Mouse (Mus musculus) brown adipose tissue, adult 24 weeks (tissue): ENCODE measurements around the gene Rnf214. TPM values are rescaled to one million over a fixed set of nuclear protein-coding genes. Genes with fewer than 3 reads are reported as not detected.

Experiments
- H3K27ac ChIP-seq: fragments of 200-500 bp; replicated peaks from 2 replicates; pipeline ENCODE4 v1.5.1; 2012; ENCODE audit warnings: low read depth, mild to moderate bottlenecking, low read length
- H3K4me1 ChIP-seq: fragments of 200-500 bp; 2 replicates; pipeline ENCODE4 v1.6.1; 2012; ENCODE audit warnings: low read length, mixed read lengths; ENCODE audit not compliant: control insufficient read depth, insufficient read depth, insufficient read length
- H3K4me3 ChIP-seq: fragments of 200-500 bp; 2 replicates; pipeline ENCODE4 v1.5.1; 2012; ENCODE audit warnings: low read depth, mild to moderate bottlenecking, low read length, moderate library complexity; ENCODE audit not compliant: insufficient read depth
- polyA plus RNA-seq: library from polyadenylated mRNA; stranded (reverse); fragments of >200 nt; gene quantifications from 2 replicates; pipeline ENCODE4 v1.2.4, GENCODE M21; 2012; ENCODE audit not compliant: missing spikeins, insufficient read depth, insufficient read length

The Rnf214 gene
- polyA plus RNA-seq, 1 experiment: 23.0 TPM

DNA sequence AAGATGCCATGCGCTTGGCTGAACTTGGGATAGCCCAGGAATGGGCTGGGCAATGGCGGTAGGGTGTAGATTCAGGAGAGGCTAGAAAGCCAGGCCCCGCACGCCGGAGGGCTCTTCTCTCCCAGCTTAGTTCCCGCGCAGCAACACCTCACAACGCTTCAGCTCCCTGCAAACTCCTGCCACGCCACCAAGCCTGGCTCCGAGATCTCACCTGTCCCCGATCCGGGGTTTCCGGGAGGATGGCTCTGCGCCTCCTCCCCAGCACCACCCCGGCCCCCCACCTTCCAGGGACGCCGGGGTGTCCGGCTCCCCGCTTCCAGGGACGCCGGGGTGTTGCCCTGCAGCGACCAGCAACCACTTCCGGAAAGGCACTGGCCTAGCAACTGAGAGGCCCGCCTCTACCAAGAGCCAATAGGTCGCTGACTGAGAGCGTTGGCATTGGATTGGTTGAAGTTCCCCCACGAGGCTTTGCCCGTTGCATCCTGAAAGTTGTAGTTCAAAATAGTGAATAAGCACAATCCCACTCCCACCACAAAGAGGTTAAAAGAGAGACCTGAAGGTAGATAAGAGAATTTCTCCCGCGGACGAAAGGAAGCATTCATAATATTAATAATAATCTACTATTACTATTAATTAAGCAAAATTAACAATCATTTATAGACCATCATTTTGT is 78.3 kb downstream of the Rnf214 start, which contains the start of gene Cep164:
Gene Cep164 (minus strand): TSS at position 401 of the 673 bp plus-strand sequence.
- H3K4me1 ChIP-seq: no peaks in the 10 kb centered on the region
- peak within 1 kb of the TSS; percentile 86 for H3K4me3 ChIP-seq
- H3K27ac ChIP-seq: no peak within 1 kb of the TSS

DNA sequence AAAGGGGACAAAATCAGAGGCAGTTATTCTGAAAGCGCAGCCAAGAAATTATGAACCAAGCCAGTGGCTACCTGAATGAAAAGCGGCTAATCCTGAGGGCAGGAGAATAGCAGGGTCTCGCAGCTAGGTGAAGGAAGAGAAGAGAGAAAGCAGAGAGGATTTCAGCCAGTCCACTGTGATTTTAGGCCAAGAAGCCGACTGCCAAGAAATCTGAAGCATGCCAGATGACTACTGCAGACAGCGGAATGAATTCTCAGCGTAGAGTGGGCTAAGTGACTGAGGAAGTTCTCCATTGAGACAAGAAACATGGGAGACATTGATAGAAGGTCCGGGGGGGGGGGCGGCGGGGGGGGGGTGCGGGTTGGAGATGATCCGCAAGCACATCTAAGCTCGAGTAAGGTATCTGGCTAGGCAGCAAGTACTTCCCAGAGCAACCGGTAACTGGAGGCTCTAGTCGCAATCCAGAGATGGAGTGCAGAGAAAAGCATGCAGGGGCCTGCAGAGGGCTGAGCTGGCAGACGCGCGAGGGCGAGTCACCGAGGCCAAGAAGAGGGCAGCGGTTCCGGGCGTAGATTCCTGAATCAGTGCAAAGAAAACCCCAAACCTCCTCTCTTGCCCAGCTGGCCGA is 78.9 kb downstream of the Rnf214 start:
- Histone ChIP-seq H3K27ac (no peak overlapping the region), H3K4me3 (peak overlapping the region; percentile 86)

DNA sequence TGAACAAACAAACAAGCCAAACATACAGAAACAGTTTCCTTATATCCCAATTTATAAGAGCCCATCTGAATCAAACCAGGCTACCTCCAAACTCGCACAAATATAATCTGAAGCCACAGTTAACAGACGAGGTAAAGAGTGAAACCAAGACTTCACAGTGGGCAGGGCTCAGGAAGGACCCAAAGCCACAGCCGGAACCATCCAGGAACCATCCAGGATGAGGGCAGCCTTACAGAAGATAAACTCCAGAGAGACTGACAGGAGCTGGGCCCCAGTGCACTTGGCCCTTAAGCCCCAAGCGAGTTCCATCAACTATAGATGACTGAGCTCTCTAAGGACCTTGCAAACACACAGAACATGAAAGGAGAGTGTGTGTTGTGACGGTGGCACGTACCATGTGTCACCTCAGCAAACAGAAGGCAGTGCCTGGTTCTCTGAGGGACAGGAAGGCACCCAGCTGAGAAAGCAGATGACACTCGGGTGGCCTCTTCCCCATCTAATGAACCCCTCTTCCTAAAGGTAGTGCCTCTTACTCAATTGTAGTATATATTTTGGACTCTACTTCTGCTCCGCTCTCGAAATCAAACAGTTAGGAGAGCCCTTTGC is 88.2 kb downstream of the Rnf214 start:
- Histone ChIP-seq H3K4me1 (no peaks in the 10 kb centered on the region), H3K4me3 (no peak overlapping the region), H3K27ac (no peak overlapping the region)

More for the DNA sequence above, 78.9 kb downstream of the Rnf214 start:
- H3K4me1 ChIP-seq: no peaks in the 10 kb centered on the region

DNA sequence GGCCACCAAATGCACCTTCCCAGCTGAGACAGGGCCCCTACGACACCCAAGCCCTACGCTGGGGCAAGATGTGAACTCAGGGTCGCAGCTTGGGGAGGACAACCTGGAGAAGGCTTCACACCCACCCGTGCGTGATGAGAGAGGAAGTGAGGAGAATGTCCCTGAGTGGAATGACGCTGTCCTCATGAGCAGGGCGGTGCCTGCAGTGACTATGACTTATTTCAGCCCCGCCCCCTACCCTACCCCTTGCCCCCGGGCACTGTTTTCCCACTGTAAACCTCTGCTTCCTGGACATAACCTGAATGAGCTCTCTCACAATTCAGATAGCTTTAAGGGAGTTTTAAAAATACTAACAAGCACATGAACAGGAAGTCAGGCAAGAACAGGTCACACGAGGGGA is 91.2 kb downstream of the Rnf214 start:
- no peaks in the 10 kb centered on the region for H3K4me1 ChIP-seq
- no peak overlapping the region for H3K27ac ChIP-seq
- no peak overlapping the region for H3K4me3 ChIP-seq

DNA sequence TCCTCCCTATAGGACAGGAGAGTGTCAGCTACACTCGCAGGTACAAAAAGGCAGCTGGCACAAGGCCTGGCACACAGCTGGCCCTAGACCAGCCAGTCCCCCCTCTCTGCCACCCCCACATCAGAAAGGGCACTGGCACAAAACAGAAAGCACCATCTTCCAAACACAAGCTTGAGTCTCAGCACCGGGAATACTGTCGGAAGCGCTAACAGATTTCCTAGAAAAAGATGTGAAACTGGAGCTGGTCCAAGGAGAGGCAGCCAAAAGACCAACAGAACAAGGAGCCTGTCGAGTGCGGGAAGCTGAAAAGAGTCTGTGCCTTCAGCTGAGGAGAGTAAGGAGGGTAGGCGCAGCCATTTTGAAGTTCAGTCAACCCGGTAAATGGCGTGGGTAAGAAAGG is 91.6 kb downstream of the Rnf214 start:
- Histone ChIP-seq H3K4me3 (no peak overlapping the region), H3K27ac (no peak overlapping the region), H3K4me1 (no peaks in the 10 kb centered on the region)

Other genes with a start within 250 kb of the Rnf214 start
- gene Cep164, start 78.2 kb downstream of the Rnf214 start, polyA plus RNA-seq: 4.2 and 7.9 TPM in 2 replicates
- gene Bace1, start 68.3 kb downstream of the Rnf214 start, polyA plus RNA-seq: 8.6 and 9.3 TPM in 2 replicates
- 9.5 and 11.6 TPM in 2 replicates for gene Pcsk7, start 414 bp downstream of the Rnf214 start, polyA plus RNA-seq
- 17.2 and 26.0 TPM in 2 replicates for gene Tagln, start 29.1 kb upstream of the Rnf214 start, polyA plus RNA-seq
- gene Sidt2, start 48.3 kb upstream of the Rnf214 start, polyA plus RNA-seq: 19.6 and 42.1 TPM in 2 replicates
- gene Pafah1b2, start 105.8 kb upstream of the Rnf214 start, polyA plus RNA-seq: 27.8 and 43.8 TPM in 2 replicates
- gene Sik3, start 105.9 kb upstream of the Rnf214 start, polyA plus RNA-seq: 14.9 and 16.1 TPM in 2 replicates